Mouse (Mus musculus): ENCODE measurements around the gene Eya3. TPM values are rescaled to one million over a fixed set of nuclear protein-coding genes. Genes with fewer than 3 reads are reported as not detected.

The Eya3 gene
- polyA plus RNA-seq, 1 experiment from 2014 or later: 23.9 TPM

GRCm38 (mm10) chr4:132743992-132744911, 105.5 kb downstream of the Eya3 start:
- no peak for ATAC-seq (ENCODE audit: insufficient number of reproducible peaks, low FRiP score)
- H3K36me3 ChIP-seq: no peaks in the 10 kb centered on the region
- peaks cover 9% of the 10 kb centered on the region for H3K4me1 ChIP-seq (replicated peaks)
- no peak overlapping the region for H3K4me3 ChIP-seq
- 54% methylated on average over 11 of the region's 11 CpGs for WGBS
- H3K9ac ChIP-seq: no peak overlapping the region
- no peak overlapping the region for H3K4me2 ChIP-seq
- H3K27ac ChIP-seq (ENCODE audit: poor library complexity, severe bottlenecking): no peak overlapping the region
- no peaks in the 10 kb centered on the region for H3K9me3 ChIP-seq (replicated peaks)
- H3K27me3 ChIP-seq (replicated peaks): no peaks in the 10 kb centered on the region

- no peaks in the 10 kb centered on the region for H3K36me3 ChIP-seq
- no peak overlapping the region for H3K4me2 ChIP-seq
- 84% methylated on average over 9 of the region's 9 CpGs for WGBS
- no peak overlapping the region for H3K9ac ChIP-seq
- H3K9me3 ChIP-seq (replicated peaks): no peaks in the 10 kb centered on the region
- no peak for ATAC-seq (ENCODE audit: insufficient number of reproducible peaks, low FRiP score)
- H3K27ac ChIP-seq (ENCODE audit: poor library complexity, severe bottlenecking): peak overlapping the region; percentile 37; the same call in 1 of the 2 replicates
- H3K27me3 ChIP-seq (replicated peaks): no peaks in the 10 kb centered on the region
- no peak overlapping the region for H3K4me3 ChIP-seq
- H3K4me1 ChIP-seq (replicated peaks): peaks cover 9% of the 10 kb centered on the region
Observed at GRCm38 (mm10) chr4:132746911-132747517, 108.2 kb downstream of the Eya3 start.

GRCm38 (mm10) chr4:132747664-132748259, 109.0 kb downstream of the Eya3 start:
- no peak for ATAC-seq (ENCODE audit: insufficient number of reproducible peaks, low FRiP score)
- 37% methylated on average over 9 of the region's 9 CpGs for WGBS
- no peak overlapping the region for H3K4me2 ChIP-seq
- peaks cover 9% of the 10 kb centered on the region for H3K4me1 ChIP-seq (replicated peaks)
- H3K4me3 ChIP-seq: no peak overlapping the region
- no peaks in the 10 kb centered on the region for H3K36me3 ChIP-seq
- H3K27me3 ChIP-seq (replicated peaks): no peaks in the 10 kb centered on the region
- no peak overlapping the region for H3K9ac ChIP-seq
- peak overlapping the region; percentile 37; the same call in 1 of the 2 replicates for H3K27ac ChIP-seq (ENCODE audit: poor library complexity, severe bottlenecking)
- no peaks in the 10 kb centered on the region for H3K9me3 ChIP-seq (replicated peaks)

GRCm38 (mm10) chr4:132748778-132749177, 110.0 kb downstream of the Eya3 start:
- H3K9ac ChIP-seq: no peak overlapping the region
- no peaks in the 10 kb centered on the region for H3K27me3 ChIP-seq (replicated peaks)
- H3K9me3 ChIP-seq (replicated peaks): no peaks in the 10 kb centered on the region
- no peak overlapping the region for H3K4me2 ChIP-seq
- no peak overlapping the region for H3K4me3 ChIP-seq
- no peaks in the 10 kb centered on the region for H3K36me3 ChIP-seq
- H3K27ac ChIP-seq (ENCODE audit: poor library complexity, severe bottlenecking): no peak overlapping the region
- peaks cover 13% of the 10 kb centered on the region for H3K4me1 ChIP-seq (replicated peaks)
- no peak for ATAC-seq (ENCODE audit: insufficient number of reproducible peaks, low FRiP score)
- 85% methylated on average over 4 of the region's 4 CpGs for WGBS

GRCm38 (mm10) chr4:132749258-132749982, 110.6 kb downstream of the Eya3 start:
- no peaks in the 10 kb centered on the region for H3K27me3 ChIP-seq (replicated peaks)

GRCm38 (mm10) chr4:132752992-132753391, 114.2 kb downstream of the Eya3 start:
- no peaks in the 10 kb centered on the region for H3K36me3 ChIP-seq
- H3K4me3 ChIP-seq: no peak overlapping the region
- H3K9ac ChIP-seq: no peak overlapping the region
- ATAC-seq (ENCODE audit: insufficient number of reproducible peaks, low FRiP score): no peak
- 50% methylated on average over 6 of the region's 6 CpGs for WGBS
- peaks cover 5% of the 10 kb centered on the region; the same call in 1 of the 2 replicates for H3K4me1 ChIP-seq (replicated peaks)
- H3K27me3 ChIP-seq (replicated peaks): peaks cover 6% of the 10 kb centered on the region
- no peak overlapping the region for H3K4me2 ChIP-seq
- no peaks in the 10 kb centered on the region for H3K9me3 ChIP-seq (replicated peaks)
- no peak overlapping the region for H3K27ac ChIP-seq (ENCODE audit: poor library complexity, severe bottlenecking)

More at GRCm38 (mm10) chr4:132749258-132749982, 110.6 kb downstream of the Eya3 start:
- H3K27ac ChIP-seq (ENCODE audit: poor library complexity, severe bottlenecking): no peak overlapping the region
- H3K4me3 ChIP-seq: no peak overlapping the region
- H3K4me2 ChIP-seq: no peak overlapping the region
- no peak overlapping the region for H3K9ac ChIP-seq
- no peaks in the 10 kb centered on the region for H3K36me3 ChIP-seq
- peaks cover 7% of the 10 kb centered on the region for H3K4me1 ChIP-seq (replicated peaks)
- H3K9me3 ChIP-seq (replicated peaks): no peaks in the 10 kb centered on the region
- no peak for ATAC-seq (ENCODE audit: insufficient number of reproducible peaks, low FRiP score)
- WGBS: 81% methylated on average over 6 of the region's 6 CpGs

GRCm38 (mm10) chr4:132756974-132757373, 118.2 kb downstream of the Eya3 start, which contains the start of gene Smpdl3b:
Smpdl3b (minus strand) TSS chr4:132757252.
- Histone ChIP-seq H3K4me1 (replicated peaks) (peaks cover 5% of the 10 kb centered on the region; the same call in 1 of the 2 replicates), H3K4me3 (peak within 1 kb of the TSS; percentile 49), H3K9ac (peak within 1 kb of the TSS; percentile 61), H3K27ac (ENCODE audit: poor library complexity, severe bottlenecking) (no peak within 1 kb of the TSS), H3K36me3 (no peaks in the 10 kb centered on the region), H3K9me3 (replicated peaks) (no peaks in the 10 kb centered on the region), H3K4me2 (peak within 1 kb of the TSS; percentile 87), H3K27me3 (replicated peaks) (peaks cover 9% of the 10 kb centered on the region)
- ATAC-seq (ENCODE audit: insufficient number of reproducible peaks, low FRiP score): peak; percentile 78
- WGBS: 1% methylated on average over 22 of the region's 22 CpGs

GRCm38 (mm10) chr4:132757633-132758351, 119.0 kb downstream of the Eya3 start:
- Histone ChIP-seq H3K36me3 (no peaks in the 10 kb centered on the region), H3K9me3 (replicated peaks) (no peaks in the 10 kb centered on the region), H3K4me1 (replicated peaks) (peaks cover 4% of the 10 kb centered on the region; the same call in 1 of the 2 replicates), H3K27me3 (replicated peaks) (peaks cover 9% of the 10 kb centered on the region), H3K9ac (no peak overlapping the region), H3K4me2 (peak overlapping the region; percentile 87), H3K4me3 (no peak overlapping the region), H3K27ac (ENCODE audit: poor library complexity, severe bottlenecking) (no peak overlapping the region)
- 69% methylated on average over 7 of the region's 7 CpGs for WGBS
- ATAC-seq (ENCODE audit: insufficient number of reproducible peaks, low FRiP score): no peak

GRCm38 (mm10) chr4:132760296-132760695, 121.5 kb downstream of the Eya3 start:
- Histone ChIP-seq H3K4me3 (no peak overlapping the region), H3K9me3 (replicated peaks) (no peaks in the 10 kb centered on the region), H3K4me1 (replicated peaks) (no peaks in the 10 kb centered on the region), H3K36me3 (no peaks in the 10 kb centered on the region), H3K9ac (0 out of 2 replicates have a peak overlapping the region, but pooled peaks have one; percentile 6), H3K27ac (ENCODE audit: poor library complexity, severe bottlenecking) (no peak overlapping the region), H3K27me3 (replicated peaks) (peaks cover 9% of the 10 kb centered on the region), H3K4me2 (no peak overlapping the region)
- 51% methylated on average over 3 of the region's 3 CpGs for WGBS
- no peak for ATAC-seq (ENCODE audit: insufficient number of reproducible peaks, low FRiP score)

- Histone ChIP-seq H3K4me1 (replicated peaks) (no peaks in the 10 kb centered on the region), H3K27me3 (replicated peaks) (peaks cover 5% of the 10 kb centered on the region), H3K36me3 (no peaks in the 10 kb centered on the region), H3K4me2 (no peak overlapping the region), H3K9me3 (replicated peaks) (no peaks in the 10 kb centered on the region), H3K9ac (no peak overlapping the region), H3K4me3 (no peak overlapping the region), H3K27ac (ENCODE audit: poor library complexity, severe bottlenecking) (no peak overlapping the region)
- no peak for ATAC-seq (ENCODE audit: insufficient number of reproducible peaks, low FRiP score)
- 63% methylated on average over 6 of the region's 6 CpGs for WGBS
Observed at GRCm38 (mm10) chr4:132762602-132763001, 123.8 kb downstream of the Eya3 start.
